Mouse (Mus musculus) liver, embryonic 14 days (tissue): ENCODE measurements around the gene Samd8. TPM values are rescaled to one million over a fixed set of nuclear protein-coding genes. Genes with fewer than 3 reads are reported as not detected.

Source experiments
- polyA plus RNA-seq: library from polyadenylated mRNA; depleted of rRNA; stranded (reverse); fragments of >200 nt; gene quantifications from 2 replicates; pipeline ENCODE4 v1.2.3, GENCODE M21; 2012; rRNA removed

Samd8 gene
- polyA plus RNA-seq: 2.4 and 3.1 TPM in 2 replicates

GRCm38 (mm10) chr14:21750008-21750880, at the start of gene Samd8:
Gene Samd8 (plus strand): TSS chr14:21750531.

GRCm38 (mm10) chr14:21714486-21714885, 35.8 kb upstream of the Samd8 start, which contains the start of gene Dupd1:
Gene Dupd1 (minus strand): TSS chr14:21714576.

GRCm38 (mm10) chr14:21750881-21751542, 681 bp downstream of the Samd8 start, which contains the start of gene Dusp13:
Gene Dusp13 (minus strand): TSS chr14:21751181.

GRCm38 (mm10) chr14:21824938-21825337, 74.6 kb downstream of the Samd8 start, which contains the start of gene Vdac2:
Gene Vdac2 (plus strand): TSS chr14:21825238.

Other genes starting within 250 kb of the Samd8 start
- not detected in 2 replicates for gene Dupd1, start 36.0 kb upstream of the Samd8 start, polyA plus RNA-seq
- 0.09 TPM in 1 of 2 replicates, not detected in the other for gene Dusp13, start 650 bp downstream of the Samd8 start, polyA plus RNA-seq
- gene Vdac2, start 74.7 kb downstream of the Samd8 start, polyA plus RNA-seq: 72.0 and 92.5 TPM in 2 replicates
- gene Comtd1, start 98.4 kb downstream of the Samd8 start, polyA plus RNA-seq: 13.6 and 13.9 TPM in 2 replicates
- gene Zfp503, start 239.1 kb downstream of the Samd8 start, polyA plus RNA-seq: 0.71 and 0.80 TPM in 2 replicates